Comparison of ENCODE assay signal across 16 mouse cellular contexts in genomic region chr11:74639628-74640027, GRCm38 (mm10). TPM values are rescaled to one million over a fixed set of nuclear protein-coding genes. Genes with fewer than 3 reads are reported as not detected.
DNase-seq lines count a peak whose midpoint lies in the region; ATAC-seq and TF ChIP-seq lines count a peak whose summit lies in the region.
"Had no signal": no experiment of that assay in that cellular context is flagged by ENCODE, and none has a peak within 500 bp of the region (broad histone marks: within the 10 kb centered on the region; RNA-seq: fewer than 3 reads in every experiment).

No protein-coding gene starts in this region.

- H3K9me3 ChIP-seq in heart, embryonic 13.5 days = no peaks in the 10 kb centered on the region
- H3K9me3 ChIP-seq in kidney, embryonic 15.5 days (replicated peaks) = no peaks in the 10 kb centered on the region
- H3K9me3 ChIP-seq in neural tube, embryonic 13.5 days = no peaks in the 10 kb centered on the region
- H3K9me3 ChIP-seq in neural tube, embryonic 15.5 days (replicated peaks) = no peaks in the 10 kb centered on the region
- H3K9me3 ChIP-seq in stomach, postnatal 0 days (ENCODE audit: control insufficient read depth, low read length) = no peaks in the 10 kb centered on the region
- H3K9me3 ChIP-seq: embryonic facial prominence, embryonic 15.5 days; limb, embryonic 13.5 days had no signal

- no peak overlapping the region for H3K4me3 ChIP-seq in heart, embryonic 13.5 days
- no peak overlapping the region for H3K4me3 ChIP-seq in kidney, embryonic 15.5 days (replicated peaks)
- no peak overlapping the region for H3K4me3 ChIP-seq in neural tube, embryonic 13.5 days
- H3K4me3 ChIP-seq in neural tube, embryonic 15.5 days (replicated peaks) = no peak overlapping the region
- no peak overlapping the region for H3K4me3 ChIP-seq in stomach, postnatal 0 days (ENCODE audit: low read depth, low read length)

- H3K9ac ChIP-seq in heart, embryonic 13.5 days = peak overlapping the region; percentile 88
- no peak overlapping the region for H3K9ac ChIP-seq in kidney, embryonic 15.5 days
- H3K9ac ChIP-seq in neural tube, embryonic 13.5 days = no peak overlapping the region
- H3K9ac ChIP-seq in neural tube, embryonic 15.5 days (replicated peaks) = no peak overlapping the region
- peak overlapping the region; percentile 14; the same call in 1 of the 2 replicates for H3K9ac ChIP-seq in stomach, postnatal 0 days (ENCODE audit: low read length)
- H3K9ac ChIP-seq: limb, embryonic 13.5 days; liver, embryonic 14.5 days had no signal

- no peaks in the 10 kb centered on the region for H3K36me3 ChIP-seq in heart, embryonic 13.5 days
- no peaks in the 10 kb centered on the region for H3K36me3 ChIP-seq in kidney, embryonic 15.5 days
- H3K36me3 ChIP-seq in neural tube, embryonic 13.5 days = 0 out of 2 replicates have a peak, but pooled peaks cover 3% of the 10 kb centered on the region
- H3K36me3 ChIP-seq in neural tube, embryonic 15.5 days = no peaks in the 10 kb centered on the region
- H3K36me3 ChIP-seq in stomach, postnatal 0 days (ENCODE audit: control insufficient read depth, insufficient read depth, low read length) = no peaks in the 10 kb centered on the region
- H3K36me3 ChIP-seq: embryonic facial prominence, embryonic 15.5 days; limb, embryonic 13.5 days had no signal

- TF ChIP-seq EP300 in stomach, postnatal 0 days (optimal IDR thresholded peaks at IDR 0.05) = no peak

- WGBS in heart, embryonic 13.5 days = 31% methylated on average over 1 of the region's 1 CpGs
- 80% methylated on average over 1 of the region's 1 CpGs for WGBS in kidney, embryonic 15.5 days
- WGBS in neural tube, embryonic 13.5 days = 63% methylated on average over 1 of the region's 1 CpGs
- 71% methylated on average over 1 of the region's 1 CpGs for WGBS in neural tube, embryonic 15.5 days
- 40% methylated on average over 1 of the region's 1 CpGs for WGBS in stomach, postnatal 0 days

- TF ChIP-seq CTCF in stomach, postnatal 0 days (IDR thresholded peaks at IDR 0.05; ENCODE audit: low read depth) = no peak

- DNase-seq in heart, adult 18-20 months = no peak
- no peak for DNase-seq in kidney, postnatal 10 days
- DNase-seq in stomach, postnatal 0 days (ENCODE audit: low spot score) = no peak
- no peak for DNase-seq in urinary bladder, postnatal 4 days (ENCODE audit: low spot score in 2 of 2)
- DNase-seq: adrenal gland, adult 2 months; cerebellum, postnatal 10 days; gastrocnemius, postnatal 10 days; right cerebral cortex, adult 18-20 months; thymus, adult 2 months had no signal

- peaks cover 14% of the 10 kb centered on the region; the same call in 1 of the 2 replicates for H3K27me3 ChIP-seq in heart, embryonic 13.5 days (replicated peaks)
- peaks cover 18% of the 10 kb centered on the region; the same call in 1 of the 2 replicates for H3K27me3 ChIP-seq in kidney, embryonic 15.5 days
- peaks cover 35% of the 10 kb centered on the region for H3K27me3 ChIP-seq in neural tube, embryonic 13.5 days
- 0 out of 2 replicates have a peak, but pooled peaks cover 3% of the 10 kb centered on the region for H3K27me3 ChIP-seq in neural tube, embryonic 15.5 days (replicated peaks)
- H3K27me3 ChIP-seq in stomach, postnatal 0 days (ENCODE audit: control insufficient read depth, insufficient read depth, low read length) = no peaks in the 10 kb centered on the region
- H3K27me3 ChIP-seq: embryonic facial prominence, embryonic 15.5 days had no signal

- H3K4me2 ChIP-seq in heart, embryonic 13.5 days = no peak overlapping the region; the same call in 1 of the 2 replicates
- peak overlapping the region; percentile 90; the same call in 1 of the 2 replicates for H3K4me2 ChIP-seq in kidney, embryonic 15.5 days
- H3K4me2 ChIP-seq in neural tube, embryonic 13.5 days = peak overlapping the region; percentile 85; the same call in 1 of the 2 replicates
- H3K4me2 ChIP-seq in neural tube, embryonic 15.5 days = no peak overlapping the region
- H3K4me2 ChIP-seq in stomach, postnatal 0 days (replicated peaks; ENCODE audit: low read depth) = peak overlapping the region; percentile 86; the same call in 1 of the 2 replicates

- peaks cover 25% of the 10 kb centered on the region for H3K4me1 ChIP-seq in heart, embryonic 13.5 days
- H3K4me1 ChIP-seq in kidney, embryonic 15.5 days = peaks cover 19% of the 10 kb centered on the region
- H3K4me1 ChIP-seq in neural tube, embryonic 13.5 days (replicated peaks) = peaks cover 24% of the 10 kb centered on the region
- peaks cover 26% of the 10 kb centered on the region for H3K4me1 ChIP-seq in neural tube, embryonic 15.5 days
- H3K4me1 ChIP-seq in stomach, postnatal 0 days (replicated peaks; ENCODE audit: control insufficient read depth, insufficient read depth) = peaks cover 6% of the 10 kb centered on the region

- ATAC-seq in heart, embryonic 13.5 days (ENCODE audit: extremely low read depth, insufficient number of reproducible peaks, low FRiP score, low TSS enrichment) = no peak
- no peak for ATAC-seq in kidney, embryonic 15.5 days (replicated peaks; ENCODE audit: low FRiP score)
- ATAC-seq in neural tube, embryonic 13.5 days (ENCODE audit: low read depth) = no peak
- ATAC-seq in neural tube, embryonic 15.5 days (ENCODE audit: low FRiP score) = no peak
- no peak for ATAC-seq in stomach, postnatal 0 days (ENCODE audit: low FRiP score, low TSS enrichment)

- no peak overlapping the region for H3K27ac ChIP-seq in heart, embryonic 13.5 days (replicated peaks)
- H3K27ac ChIP-seq in kidney, embryonic 15.5 days = no peak overlapping the region
- H3K27ac ChIP-seq in neural tube, embryonic 13.5 days (replicated peaks) = no peak overlapping the region
- H3K27ac ChIP-seq in neural tube, embryonic 15.5 days (replicated peaks) = no peak overlapping the region
- peak overlapping the region; percentile 97 for H3K27ac ChIP-seq in stomach, postnatal 0 days (replicated peaks)
- H3K27ac ChIP-seq: limb, embryonic 13.5 days; liver, embryonic 14.5 days had no signal

RNA-seq across cellular contexts. Expression of gene Cluh, which starts 9.7 kb away (rescaled TPM):
- polyA plus RNA-seq in heart, embryonic 13.5 days (2015; fragmentation: Nextera tagmentation; extraction: Ambion mirVana) = 45.9 and 47.2 TPM in 2 replicates
- 100 to 1,000 TPM; 209 to 234 TPM for total RNA-seq in heart, adult 18-20 months (2021)
- polyA plus RNA-seq in kidney, embryonic 15.5 days (2015; fragmentation: Nextera tagmentation; extraction: Ambion mirVana) = 33.8 and 39.4 TPM in 2 replicates
- polyA plus RNA-seq in neural tube, embryonic 13.5 days (2015; fragmentation: Nextera tagmentation; extraction: Ambion mirVana) = 16.3 and 16.9 TPM in 2 replicates
- polyA plus RNA-seq in neural tube, embryonic 15.5 days (2015; fragmentation: Nextera tagmentation; extraction: Ambion mirVana) = 18.9 and 22.4 TPM in 2 replicates
- polyA plus RNA-seq in stomach, postnatal 0 days (2015; fragmentation: Nextera tagmentation; extraction: Ambion mirVana) = 17.8 and 19.9 TPM in 2 replicates

RNA-seq across cellular contexts. Expression of gene Ccdc92b, which starts 20.2 kb away (rescaled TPM):
- polyA plus RNA-seq in heart, embryonic 13.5 days (2015; fragmentation: Nextera tagmentation; extraction: Ambion mirVana) = 0.71 and 0.96 TPM in 2 replicates
- under 1 TPM; 0.20 to 0.26 TPM for total RNA-seq in heart, adult 18-20 months (2021)
- polyA plus RNA-seq in kidney, embryonic 15.5 days (2015; fragmentation: Nextera tagmentation; extraction: Ambion mirVana) = 0.19 and 0.38 TPM in 2 replicates
- polyA plus RNA-seq in neural tube, embryonic 13.5 days (2015; fragmentation: Nextera tagmentation; extraction: Ambion mirVana) = 1.9 and 2.1 TPM in 2 replicates
- polyA plus RNA-seq in neural tube, embryonic 15.5 days (2015; fragmentation: Nextera tagmentation; extraction: Ambion mirVana) = 2.4 and 3.6 TPM in 2 replicates
- polyA plus RNA-seq in stomach, postnatal 0 days (2015; fragmentation: Nextera tagmentation; extraction: Ambion mirVana) = 0.55 and 0.62 TPM in 2 replicates

RNA-seq across cellular contexts. Expression of gene Rap1gap2, which starts 28.9 kb away (rescaled TPM):
- polyA plus RNA-seq in heart, embryonic 13.5 days (2015; fragmentation: Nextera tagmentation; extraction: Ambion mirVana) = 3.1 and 4.0 TPM in 2 replicates
- total RNA-seq in heart, adult 18-20 months (2021) = 10 to 100 TPM; 74.4 to 94.6 TPM
- 5.8 and 6.4 TPM in 2 replicates for polyA plus RNA-seq in kidney, embryonic 15.5 days (2015; fragmentation: Nextera tagmentation; extraction: Ambion mirVana)
- 10.9 and 11.5 TPM in 2 replicates for polyA plus RNA-seq in neural tube, embryonic 13.5 days (2015; fragmentation: Nextera tagmentation; extraction: Ambion mirVana)
- 13.1 and 13.7 TPM in 2 replicates for polyA plus RNA-seq in neural tube, embryonic 15.5 days (2015; fragmentation: Nextera tagmentation; extraction: Ambion mirVana)
- polyA plus RNA-seq in stomach, postnatal 0 days (2015; fragmentation: Nextera tagmentation; extraction: Ambion mirVana) = 7.6 and 8.2 TPM in 2 replicates

Comparison
In these comparisons a context has a peak if more than half of its experiments do, and no peak if none do; other contexts are left out.
1. H3K4me2 ChIP-seq: peak in kidney, embryonic 15.5 days (single experiment), neural tube, embryonic 13.5 days (single experiment) and stomach, postnatal 0 days (single experiment); none in heart, embryonic 13.5 days (single experiment) and neural tube, embryonic 15.5 days (single experiment).
2. H3K9ac ChIP-seq: peak in heart, embryonic 13.5 days (single experiment) and stomach, postnatal 0 days (single experiment); none in kidney, embryonic 15.5 days (single experiment), neural tube, embryonic 13.5 days (single experiment) and neural tube, embryonic 15.5 days (single experiment).